Mouse (Mus musculus): ENCODE data around the gene Cdkal1. TPM values are rescaled to one million over a fixed set of nuclear protein-coding genes. Genes with fewer than 3 reads are reported as not detected.

The Cdkal1 gene
- polyA plus RNA-seq, 2 experiments: 2.0 to 7.7 TPM

DNA sequence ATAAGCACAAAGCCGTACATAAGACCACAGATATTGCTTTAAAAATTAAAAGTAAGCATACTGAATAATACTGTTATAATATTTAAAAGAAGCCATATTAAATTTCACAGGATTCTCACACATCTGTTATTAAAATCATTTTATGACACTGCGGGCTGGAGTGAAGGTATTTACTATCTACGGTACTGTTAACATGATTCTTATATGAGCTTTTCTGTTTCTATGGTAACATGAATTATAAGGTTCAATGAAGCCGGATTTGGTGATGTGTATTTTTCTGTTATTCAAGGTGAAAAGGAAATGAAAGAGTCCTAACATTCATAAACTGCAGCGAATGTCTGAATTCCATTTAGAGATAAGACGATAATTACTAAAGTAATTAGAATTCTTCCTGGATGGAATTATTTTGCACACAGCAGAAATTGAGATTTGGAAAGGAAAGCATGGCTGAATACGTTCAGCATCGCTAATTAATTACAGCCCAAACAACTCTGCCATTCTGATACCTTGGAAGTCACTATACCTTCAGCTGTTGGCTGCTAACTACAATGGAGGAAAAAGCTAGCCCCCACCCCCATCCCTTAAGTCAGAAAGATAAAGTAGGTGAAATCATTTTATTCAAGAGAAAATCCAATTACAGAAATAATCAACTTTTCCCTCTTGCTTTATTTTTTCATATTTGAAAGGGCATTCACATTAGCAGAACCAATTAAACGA lies 373.2 kb downstream of the Cdkal1 start:
- H3K9ac ChIP-seq (replicated peaks): no peak overlapping the region
- no peaks in the 10 kb centered on the region for H3K9me3 ChIP-seq (ENCODE audit: control insufficient read depth, low read length)
- no peaks in the 10 kb centered on the region for H3K27me3 ChIP-seq (ENCODE audit: control insufficient read depth, insufficient read depth, low read length)
- no peak for DNase-seq (ENCODE audit: low read depth in 3 of 3, low spot score in 3 of 3)
- no peaks in the 10 kb centered on the region for H3K4me1 ChIP-seq (replicated peaks; ENCODE audit: control insufficient read depth in 2 of 2, insufficient read depth in 2 of 2, low read length in 1 of 2)
- no peak overlapping the region for H3K4me3 ChIP-seq (ENCODE audit: insufficient read depth in 1 of 2, low read depth in 2 of 2, low read length in 2 of 2)
- no peak overlapping the region for H3K27ac ChIP-seq
- TF ChIP-seq EP300 (IDR thresholded peaks at IDR 0.05; ENCODE audit: low read depth) (no peak), CTCF (IDR thresholded peaks at IDR 0.05; ENCODE audit: low read depth) (no peak)
- no peak for ATAC-seq (ENCODE audit: insufficient read depth)
- H3K4me2 ChIP-seq (ENCODE audit: low read depth): no peak overlapping the region
- WGBS (ENCODE audit: insufficient replicate concordance): 74% methylated on average over 9 of the region's 9 CpGs
- no peaks in the 10 kb centered on the region for H3K36me3 ChIP-seq (replicated peaks; ENCODE audit: control insufficient read depth, insufficient read depth, low read depth)

DNA sequence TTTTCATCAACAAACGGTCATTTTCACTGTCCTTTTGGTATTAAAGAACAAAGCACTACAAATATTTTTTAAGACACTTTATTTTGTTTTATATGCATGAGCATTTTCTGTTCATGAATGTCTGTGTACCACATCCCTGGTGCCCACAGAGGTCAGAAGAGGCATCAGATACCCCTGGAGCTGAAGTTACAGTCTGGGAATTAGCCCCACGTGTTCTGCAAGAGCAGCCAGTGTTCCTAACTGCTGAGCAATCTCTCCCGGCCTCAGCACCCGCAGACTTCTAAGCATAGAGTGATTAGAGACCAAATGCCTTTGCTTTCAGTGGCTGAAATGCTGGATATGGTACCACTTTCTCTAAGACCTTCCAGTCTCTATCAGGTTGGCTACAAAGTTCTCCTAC lies 379.1 kb downstream of the Cdkal1 start:
- Histone ChIP-seq H3K4me1 (replicated peaks; ENCODE audit: control insufficient read depth in 2 of 2, insufficient read depth in 2 of 2, low read length in 1 of 2) (no peaks in the 10 kb centered on the region), H3K9me3 (ENCODE audit: control insufficient read depth, low read length) (no peaks in the 10 kb centered on the region), H3K4me2 (ENCODE audit: low read depth) (no peak overlapping the region), H3K9ac (replicated peaks) (no peak overlapping the region), H3K4me3 (ENCODE audit: insufficient read depth in 1 of 2, low read depth in 2 of 2, low read length in 2 of 2) (no peak overlapping the region), H3K27ac (no peak overlapping the region), H3K27me3 (ENCODE audit: control insufficient read depth, insufficient read depth, low read length) (no peaks in the 10 kb centered on the region), H3K36me3 (replicated peaks; ENCODE audit: control insufficient read depth, insufficient read depth, low read depth) (no peaks in the 10 kb centered on the region)
- ATAC-seq (ENCODE audit: insufficient read depth): no peak
- 57% methylated on average over 4 of the region's 4 CpGs for WGBS (ENCODE audit: insufficient replicate concordance)
- TF ChIP-seq EP300 (IDR thresholded peaks at IDR 0.05; ENCODE audit: low read depth) (no peak), CTCF (IDR thresholded peaks at IDR 0.05; ENCODE audit: low read depth) (no peak)
- DNase-seq (ENCODE audit: low read depth in 3 of 3, low spot score in 3 of 3): no peak

DNA sequence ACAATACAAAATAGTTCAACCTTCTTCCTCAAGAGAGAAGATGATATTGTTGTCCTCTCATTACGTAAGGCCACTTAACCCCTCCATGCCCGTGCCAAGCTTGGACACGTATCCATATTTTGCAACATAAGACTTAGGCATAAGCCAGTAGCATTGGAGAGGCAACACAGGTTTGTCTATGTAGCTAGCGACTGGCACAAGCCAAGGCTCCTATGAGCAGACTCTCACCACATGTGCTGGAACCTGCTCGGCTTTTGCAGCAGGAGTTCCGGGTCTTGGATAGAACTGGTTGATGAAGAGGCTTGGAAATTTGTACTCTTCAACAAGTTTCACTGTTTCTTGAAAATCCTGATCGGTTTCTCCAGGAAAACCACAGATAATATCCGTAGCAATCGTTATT lies 381.2 kb downstream of the Cdkal1 start:
- H3K36me3 ChIP-seq (replicated peaks; ENCODE audit: control insufficient read depth, insufficient read depth, low read depth): no peaks in the 10 kb centered on the region
- H3K9ac ChIP-seq (replicated peaks): no peak overlapping the region
- H3K27me3 ChIP-seq (ENCODE audit: control insufficient read depth, insufficient read depth, low read length): no peaks in the 10 kb centered on the region
- WGBS (ENCODE audit: insufficient replicate concordance): 68% methylated on average over 9 of the region's 9 CpGs
- no peaks in the 10 kb centered on the region for H3K9me3 ChIP-seq (ENCODE audit: control insufficient read depth, low read length)
- ATAC-seq (ENCODE audit: insufficient read depth) (no peak), DNase-seq (ENCODE audit: low read depth in 3 of 3, low spot score in 3 of 3) (no peak)
- no peak overlapping the region for H3K27ac ChIP-seq
- H3K4me1 ChIP-seq (replicated peaks; ENCODE audit: control insufficient read depth in 2 of 2, insufficient read depth in 2 of 2, low read length in 1 of 2): no peaks in the 10 kb centered on the region
- H3K4me2 ChIP-seq (ENCODE audit: low read depth): no peak overlapping the region
- H3K4me3 ChIP-seq (ENCODE audit: insufficient read depth in 1 of 2, low read depth in 2 of 2, low read length in 2 of 2): no peak overlapping the region
- TF ChIP-seq EP300 (IDR thresholded peaks at IDR 0.05; ENCODE audit: low read depth) (no peak), CTCF (IDR thresholded peaks at IDR 0.05; ENCODE audit: low read depth) (no peak)

DNA sequence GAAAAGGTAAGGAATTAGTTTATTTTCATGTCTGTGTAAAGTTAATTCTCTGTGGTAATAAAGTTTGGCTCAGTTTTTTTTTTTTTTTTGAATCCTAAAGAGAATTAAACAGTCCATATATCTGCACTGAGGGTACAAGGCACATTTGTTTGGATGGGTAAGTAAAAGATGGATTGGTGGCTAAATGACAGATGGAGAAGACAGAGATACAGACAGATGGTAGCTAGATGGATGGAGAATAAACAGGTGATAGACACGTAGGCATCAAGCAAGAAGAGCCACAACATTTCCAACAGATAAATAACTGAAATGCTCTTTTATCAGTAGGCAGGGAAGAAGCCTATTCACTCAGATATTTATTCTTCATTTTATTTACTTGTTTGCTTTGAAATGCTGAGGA lies 381.7 kb downstream of the Cdkal1 start:
- Histone ChIP-seq H3K27ac (no peak overlapping the region), H3K9me3 (ENCODE audit: control insufficient read depth, low read length) (no peaks in the 10 kb centered on the region), H3K27me3 (ENCODE audit: control insufficient read depth, insufficient read depth, low read length) (no peaks in the 10 kb centered on the region), H3K36me3 (replicated peaks; ENCODE audit: control insufficient read depth, insufficient read depth, low read depth) (no peaks in the 10 kb centered on the region), H3K4me2 (ENCODE audit: low read depth) (no peak overlapping the region), H3K4me1 (replicated peaks; ENCODE audit: control insufficient read depth in 2 of 2, insufficient read depth in 2 of 2, low read length in 1 of 2) (no peaks in the 10 kb centered on the region), H3K4me3 (ENCODE audit: insufficient read depth in 1 of 2, low read depth in 2 of 2, low read length in 2 of 2) (no peak overlapping the region), H3K9ac (replicated peaks) (no peak overlapping the region)
- TF ChIP-seq EP300 (IDR thresholded peaks at IDR 0.05; ENCODE audit: low read depth) (no peak), CTCF (IDR thresholded peaks at IDR 0.05; ENCODE audit: low read depth) (no peak)
- DNase-seq (ENCODE audit: low read depth in 3 of 3, low spot score in 3 of 3) (no peak), ATAC-seq (ENCODE audit: insufficient read depth) (no peak)
- 64% methylated on average over 1 of the region's 1 CpGs for WGBS (ENCODE audit: insufficient replicate concordance)

DNA sequence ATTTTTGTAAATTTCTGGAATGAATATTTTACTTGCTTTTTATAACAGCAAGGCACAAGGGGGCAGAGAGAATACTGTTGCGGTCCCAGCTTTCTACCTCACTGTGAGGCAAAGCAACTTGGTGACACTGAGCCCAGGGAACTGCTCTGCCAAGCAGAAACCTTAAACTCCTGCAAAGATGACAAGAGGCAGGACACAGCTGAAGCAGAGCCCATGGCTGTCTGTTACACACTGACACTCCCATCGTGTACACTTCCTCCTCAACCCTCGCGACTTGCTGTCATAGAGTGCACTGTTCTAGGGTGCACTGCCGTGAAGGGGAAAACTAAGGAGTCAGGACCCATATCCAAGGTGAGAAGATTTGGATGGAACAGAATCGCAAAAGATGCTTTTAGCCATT lies 393.2 kb downstream of the Cdkal1 start:
- no peak for ATAC-seq (ENCODE audit: insufficient read depth)
- DNase-seq (ENCODE audit: low read depth in 3 of 3, low spot score in 3 of 3): no peak

More for the DNA sequence above, 393.2 kb downstream of the Cdkal1 start:
- H3K4me2 ChIP-seq (ENCODE audit: low read depth): no peak overlapping the region
- no peak overlapping the region for H3K27ac ChIP-seq
- peaks cover 0 to 5% of the 10 kb centered on the region in 2 experiments; a peak in 2 of 4 replicates for H3K4me1 ChIP-seq (replicated peaks; ENCODE audit: control insufficient read depth in 2 of 2, insufficient read depth in 2 of 2, low read length in 1 of 2)
- no peak overlapping the region for H3K4me3 ChIP-seq (ENCODE audit: insufficient read depth in 1 of 2, low read depth in 2 of 2, low read length in 2 of 2)
- no peaks in the 10 kb centered on the region for H3K27me3 ChIP-seq (ENCODE audit: control insufficient read depth, insufficient read depth, low read length)
- WGBS (ENCODE audit: insufficient replicate concordance): 53% methylated on average over 6 of the region's 6 CpGs
- H3K36me3 ChIP-seq (replicated peaks; ENCODE audit: control insufficient read depth, insufficient read depth, low read depth): no peaks in the 10 kb centered on the region
- H3K9ac ChIP-seq (replicated peaks): no peak overlapping the region
- no peaks in the 10 kb centered on the region for H3K9me3 ChIP-seq (ENCODE audit: control insufficient read depth, low read length)
- TF ChIP-seq EP300 (IDR thresholded peaks at IDR 0.05; ENCODE audit: low read depth): no peak

Measured in liver, embryonic 14.5 days (tissue).